Mouse (Mus musculus) neural tube, embryonic 15.5 days (tissue): ENCODE data around the gene Pth2. TPM values are rescaled to one million over a fixed set of nuclear protein-coding genes. Genes with fewer than 3 reads are reported as not detected.
"Not testable (repeated sequence)": the region's sequence is repeated elsewhere in the genome, so short reads cannot be mapped to it uniquely, and the experiment has no call there.

Experiments
- ATAC-seq: fragments of 200-750 bp; cut with Nextera tagmentation; 2 replicates; pipeline ENCODE4 v1.8.0; 2017; ENCODE audit warnings: mild to moderate bottlenecking, moderate TSS enrichment, moderate library complexity; ENCODE audit not compliant: low FRiP score
- H3K27ac ChIP-seq: fragments of 300-500 bp; sonication (generic); replicated peaks from 2 replicates; pipeline ENCODE4 v1.5.1; 2015; ENCODE audit warnings: mild to moderate bottlenecking, inconsistent platforms
- H3K27me3 ChIP-seq: fragments of 300-500 bp; sonication (generic); replicated peaks from 2 replicates; pipeline ENCODE4 v1.6.1; 2015; ENCODE audit warnings: inconsistent platforms
- H3K36me3 ChIP-seq: fragments of 300-500 bp; sonication (generic); 2 replicates; pipeline ENCODE4 v1.6.1; 2015; ENCODE audit warnings: inconsistent platforms
- H3K4me1 ChIP-seq: fragments of 300-500 bp; sonication (generic); 2 replicates; pipeline ENCODE4 v1.6.1; 2015; ENCODE audit warnings: inconsistent platforms
- H3K4me2 ChIP-seq: fragments of 300-500 bp; sonication (generic); 2 replicates; pipeline ENCODE4 v1.6.1; 2015; ENCODE audit warnings: inconsistent platforms, mild to moderate bottlenecking, moderate library complexity
- H3K4me3 ChIP-seq: fragments of 300-500 bp; sonication (generic); replicated peaks from 2 replicates; pipeline ENCODE4 v1.5.1; 2015; ENCODE audit warnings: mild to moderate bottlenecking, inconsistent platforms
- H3K9ac ChIP-seq: fragments of 300-500 bp; sonication (generic); replicated peaks from 2 replicates; pipeline ENCODE4 v1.6.1; 2015; ENCODE audit warnings: mild to moderate bottlenecking, inconsistent platforms
- H3K9me3 ChIP-seq: fragments of 300-500 bp; sonication (generic); replicated peaks from 2 replicates; pipeline ENCODE4 v1.6.1; 2016; ENCODE audit warnings: inconsistent platforms
- WGBS: fragments of 180-500 bp; shearing (Covaris S2); methylation state at CpG from one replicate; pipeline ENCODE4 v1.1.7; 2015; ENCODE audit warnings: mixed read lengths; 5-methylcytosine and 5-hydroxymethylcytosine counted together
- polyA plus RNA-seq: library from polyadenylated mRNA; unstranded; fragments of >200 nt; fragmentation: Nextera tagmentation; extraction: Ambion mirVana; gene quantifications from 2 replicates; pipeline ENCODE4 v1.2.1, GENCODE M21; 2015

The Pth2 gene
- polyA plus RNA-seq, 1 experiment from 2014 or later, result not detected

- WGBS, result 75% methylated on average over 9 of the region's 9 CpGs
- Histone ChIP-seq H3K4me1 (peaks cover 24% of the 10 kb centered on the region), H3K36me3 (peaks cover 27% of the 10 kb centered on the region), H3K27ac (no peak overlapping the region), H3K4me2 (peak overlapping the region; percentile 84; the same call in 1 of the 2 replicates), H3K4me3 (no peak overlapping the region), H3K9me3 (no peaks in the 10 kb centered on the region), H3K9ac (no peak overlapping the region), H3K27me3 (peaks cover 58% of the 10 kb centered on the region)
- ATAC-seq, result no peak
Measured at GRCm38 (mm10) chr7:45162996-45163615, 17.7 kb upstream of the Pth2 start.

DNA sequence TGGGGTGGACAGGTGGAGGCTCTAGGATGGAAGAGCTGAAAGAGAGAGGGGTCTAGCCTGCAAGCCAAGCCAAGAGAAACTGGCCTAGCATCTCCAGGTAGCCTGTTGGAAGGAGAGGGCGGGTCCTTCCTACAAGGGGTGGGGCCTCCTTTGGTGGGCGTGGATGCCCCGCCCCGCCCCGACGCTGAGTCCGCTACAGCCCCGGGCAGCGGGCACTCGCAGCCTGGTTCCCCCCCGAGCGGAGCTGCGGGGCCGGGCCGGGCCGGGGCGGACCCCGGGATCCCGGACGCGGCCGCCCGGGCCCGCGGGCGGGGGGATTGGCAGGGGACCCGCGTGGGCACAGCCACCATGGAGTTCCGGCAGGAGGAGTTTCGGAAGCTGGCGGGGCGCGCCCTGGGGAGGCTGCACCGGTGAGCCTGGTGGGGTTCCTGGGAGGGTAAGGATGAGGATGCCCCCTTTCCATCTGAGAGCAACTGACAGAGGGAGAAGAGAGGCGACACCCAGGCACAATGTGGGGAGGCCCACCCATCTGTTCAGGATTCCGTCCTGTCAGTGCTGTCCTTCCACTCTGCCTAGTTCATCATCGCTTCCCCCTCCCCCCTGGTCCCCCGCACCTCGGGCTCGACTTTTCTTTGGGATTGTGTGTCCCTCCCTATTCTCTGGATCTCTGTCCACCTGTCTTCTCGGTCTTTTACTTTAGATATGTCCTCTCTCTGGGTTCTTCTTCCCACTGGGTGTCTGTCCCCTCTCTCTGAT, 16.9 kb upstream of the Pth2 start, which contains the start of gene Slc17a7:
TSS of gene Slc17a7 (plus strand) at position 215 of the 756 bp plus-strand sequence.
- H3K27ac ChIP-seq, result no peak within 1 kb of the TSS
- WGBS, result under 1% methylated on average over 35 of the region's 41 CpGs
- peak within 1 kb of the TSS; percentile 42; the same call in 1 of the 2 replicates for H3K9ac ChIP-seq

DNA sequence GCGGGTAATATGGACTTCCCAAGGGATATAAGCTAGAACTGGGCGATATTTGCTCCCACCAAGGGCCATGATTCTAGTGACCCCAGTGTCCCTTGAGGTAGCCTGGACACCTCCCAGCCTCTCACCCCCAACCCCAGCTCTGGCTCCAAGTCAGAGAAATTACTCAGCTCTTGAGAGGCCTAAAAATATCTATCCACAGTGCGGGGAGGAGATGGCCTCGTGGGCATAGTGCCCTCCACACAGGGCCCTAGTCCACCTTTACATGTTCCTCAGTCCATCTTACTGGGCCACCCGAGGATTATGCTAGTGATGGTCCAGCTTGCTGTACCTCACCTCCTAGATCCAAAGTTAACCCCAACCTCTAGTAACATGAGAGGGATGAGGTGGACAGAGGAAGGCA, 16.0 kb upstream of the Pth2 start:
- H3K27ac ChIP-seq, result no peak overlapping the region
- H3K4me3 ChIP-seq, result no peak overlapping the region
- no peaks in the 10 kb centered on the region for H3K9me3 ChIP-seq
- WGBS, result 66% methylated on average over 5 of the region's 5 CpGs
- no peak overlapping the region for H3K9ac ChIP-seq
- peaks cover 10% of the 10 kb centered on the region; the same call in 1 of the 2 replicates for H3K36me3 ChIP-seq
- H3K4me2 ChIP-seq, result no peak overlapping the region
- ATAC-seq, result no peak
- H3K4me1 ChIP-seq, result peaks cover 33% of the 10 kb centered on the region
- H3K27me3 ChIP-seq, result peaks cover 75% of the 10 kb centered on the region

More for the DNA sequence above, 16.9 kb upstream of the Pth2 start, which contains the start of gene Slc17a7:
- Histone ChIP-seq H3K4me1 (peaks cover 32% of the 10 kb centered on the region), H3K27me3 (peaks cover 66% of the 10 kb centered on the region), H3K36me3 (peaks cover 19% of the 10 kb centered on the region), H3K9me3 (no peaks in the 10 kb centered on the region), H3K4me3 (peak within 1 kb of the TSS; percentile 35), H3K4me2 (peak within 1 kb of the TSS; percentile 84)
- ATAC-seq, result no peak

- WGBS, result 53% methylated on average over 11 of the region's 11 CpGs
- Histone ChIP-seq H3K4me1 (peaks cover 33% of the 10 kb centered on the region), H3K36me3 (0 out of 2 replicates have a peak, but pooled peaks cover 3% of the 10 kb centered on the region), H3K9ac (no peak overlapping the region), H3K4me2 (no peak overlapping the region), H3K4me3 (no peak overlapping the region), H3K27me3 (peaks cover 83% of the 10 kb centered on the region), H3K27ac (no peak overlapping the region), H3K9me3 (no peaks in the 10 kb centered on the region)
- no peak for ATAC-seq
Measured at GRCm38 (mm10) chr7:45165701-45166100, 15.1 kb upstream of the Pth2 start.

GRCm38 (mm10) chr7:45166950-45167401, 13.8 kb upstream of the Pth2 start:
- no peak for ATAC-seq
- H3K9me3 ChIP-seq, result no peaks in the 10 kb centered on the region
- no peak overlapping the region for H3K4me3 ChIP-seq
- H3K27ac ChIP-seq, result no peak overlapping the region
- no peak overlapping the region for H3K4me2 ChIP-seq
- peaks cover 95% of the 10 kb centered on the region for H3K27me3 ChIP-seq
- peaks cover 30% of the 10 kb centered on the region for H3K4me1 ChIP-seq
- no peaks in the 10 kb centered on the region for H3K36me3 ChIP-seq
- H3K9ac ChIP-seq, result no peak overlapping the region
- 30% methylated on average over 10 of the region's 10 CpGs for WGBS

DNA sequence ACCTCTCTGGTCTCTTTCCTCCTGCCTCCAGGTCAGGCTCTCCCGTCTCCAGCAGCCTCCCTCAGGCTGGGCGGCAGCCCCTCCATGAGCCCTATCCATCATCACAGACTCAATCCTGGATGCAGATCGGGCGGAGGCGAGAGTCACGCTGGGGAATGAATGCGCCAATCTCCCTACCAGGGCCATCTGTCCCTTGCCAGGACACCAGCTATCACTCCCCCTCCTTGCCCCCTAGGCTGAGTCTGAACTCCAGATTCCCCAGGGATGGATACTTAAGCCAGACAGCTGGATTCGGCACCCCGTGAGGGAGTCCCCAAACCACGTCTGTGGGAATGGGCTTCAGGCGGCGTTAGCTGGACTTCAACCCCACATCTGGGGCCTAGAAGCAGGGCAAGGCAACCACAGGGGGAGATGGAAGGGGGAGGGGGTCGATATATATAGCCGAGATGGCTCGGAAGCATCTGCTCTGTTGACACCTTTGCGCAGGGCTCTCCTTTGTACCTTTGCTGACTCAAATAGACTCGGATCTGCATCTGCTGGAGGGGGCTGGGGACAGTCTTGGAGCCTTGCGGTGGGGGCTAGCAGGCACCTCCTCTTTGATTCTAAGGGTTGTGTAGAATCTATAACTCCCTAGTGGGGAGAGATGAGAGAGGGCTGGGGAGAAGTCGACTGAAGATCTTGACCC, 12.9 kb upstream of the Pth2 start:
- WGBS, result 4% methylated on average over 19 of the region's 19 CpGs
- Histone ChIP-seq H3K9me3 (no peaks in the 10 kb centered on the region), H3K27ac (no peak overlapping the region), H3K9ac (no peak overlapping the region), H3K4me1 (peaks cover 22% of the 10 kb centered on the region), H3K4me3 (no peak overlapping the region), H3K4me2 (no peak overlapping the region), H3K27me3 (peaks cover 94% of the 10 kb centered on the region), H3K36me3 (no peaks in the 10 kb centered on the region)
- ATAC-seq, result no peak

- peak overlapping the region; percentile 17; the same call in 1 of the 2 replicates for H3K4me3 ChIP-seq
- H3K36me3 ChIP-seq, result no peaks in the 10 kb centered on the region
- no peak overlapping the region for H3K9ac ChIP-seq
- H3K27me3 ChIP-seq, result peaks cover 88% of the 10 kb centered on the region
- peaks cover 20% of the 10 kb centered on the region for H3K4me1 ChIP-seq
- no peaks in the 10 kb centered on the region for H3K9me3 ChIP-seq
- WGBS, result 7% methylated on average over 24 of the region's 24 CpGs
- no peak overlapping the region for H3K27ac ChIP-seq
- peak overlapping the region; percentile 40 for H3K4me2 ChIP-seq
- no peak for ATAC-seq
Measured at GRCm38 (mm10) chr7:45168656-45169055, 12.1 kb upstream of the Pth2 start.

GRCm38 (mm10) chr7:45169495-45169894, 11.3 kb upstream of the Pth2 start:
- ATAC-seq, result no peak
- 92% methylated on average over 3 of the region's 3 CpGs for WGBS
- Histone ChIP-seq H3K9ac (no peak overlapping the region), H3K27ac (no peak overlapping the region), H3K27me3 (peaks cover 87% of the 10 kb centered on the region), H3K4me1 (peaks cover 15% of the 10 kb centered on the region), H3K36me3 (no peaks in the 10 kb centered on the region), H3K4me3 (no peak overlapping the region), H3K9me3 (no peaks in the 10 kb centered on the region), H3K4me2 (no peak overlapping the region)

DNA sequence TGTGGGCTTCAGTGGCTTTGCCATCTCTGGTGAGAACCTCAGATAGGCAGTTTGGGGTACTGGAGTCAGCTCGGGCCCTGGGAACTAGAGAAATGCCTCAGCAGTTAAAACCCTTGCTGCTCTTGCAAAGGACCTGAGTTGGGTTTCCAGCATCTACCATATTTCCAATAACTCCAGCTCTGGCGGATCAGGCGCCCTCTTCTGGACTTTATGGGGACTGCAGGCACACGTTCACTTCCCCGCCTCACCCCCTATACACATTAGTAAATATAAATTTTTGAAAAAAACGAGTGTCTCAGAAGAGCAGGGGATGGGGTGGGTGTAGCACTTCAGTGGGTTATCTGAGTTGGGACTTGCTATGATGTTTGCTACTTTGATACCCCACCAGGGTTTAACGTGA, 7.8 kb upstream of the Pth2 start:
- H3K4me3 ChIP-seq, result no peak overlapping the region
- peaks cover 87% of the 10 kb centered on the region for H3K27me3 ChIP-seq

DNA sequence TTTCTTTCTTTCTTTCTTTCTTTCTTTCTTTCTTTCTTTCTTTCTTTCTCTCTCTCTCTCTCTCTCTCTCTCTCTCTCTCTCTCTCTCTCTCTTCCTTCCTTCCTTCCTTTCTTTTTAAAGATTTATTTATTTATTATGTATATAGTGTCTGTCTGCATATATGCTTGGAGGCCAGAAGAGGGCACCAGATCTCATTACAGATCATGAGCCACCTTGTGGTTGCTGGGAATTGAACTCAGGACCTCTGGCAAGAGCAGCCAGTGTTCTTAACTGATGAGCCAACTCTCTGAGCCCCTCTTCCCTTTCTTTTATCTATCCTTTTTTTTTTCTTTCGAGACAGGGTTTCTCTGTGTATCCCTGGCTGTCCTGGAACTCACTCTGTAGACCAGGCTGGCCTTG, 7.0 kb upstream of the Pth2 start:
- peaks cover 16% of the 10 kb centered on the region for H3K4me1 ChIP-seq
- H3K9me3 ChIP-seq, H3K4me2 ChIP-seq, ATAC-seq, H3K36me3 ChIP-seq, H3K27ac ChIP-seq, H3K9ac ChIP-seq, H3K4me3 ChIP-seq: not testable (repeated sequence)
- 70% methylated on average over 1 of the region's 1 CpGs for WGBS
- peaks cover 87% of the 10 kb centered on the region for H3K27me3 ChIP-seq

More for the DNA sequence above, 7.8 kb upstream of the Pth2 start:
- H3K9me3 ChIP-seq, result no peaks in the 10 kb centered on the region
- H3K9ac ChIP-seq, result no peak overlapping the region
- H3K27ac ChIP-seq, result no peak overlapping the region
- WGBS, result 60% methylated on average over 7 of the region's 7 CpGs
- H3K36me3 ChIP-seq, result no peaks in the 10 kb centered on the region
- peaks cover 24% of the 10 kb centered on the region for H3K4me1 ChIP-seq
- ATAC-seq, result no peak
- no peak overlapping the region for H3K4me2 ChIP-seq

DNA sequence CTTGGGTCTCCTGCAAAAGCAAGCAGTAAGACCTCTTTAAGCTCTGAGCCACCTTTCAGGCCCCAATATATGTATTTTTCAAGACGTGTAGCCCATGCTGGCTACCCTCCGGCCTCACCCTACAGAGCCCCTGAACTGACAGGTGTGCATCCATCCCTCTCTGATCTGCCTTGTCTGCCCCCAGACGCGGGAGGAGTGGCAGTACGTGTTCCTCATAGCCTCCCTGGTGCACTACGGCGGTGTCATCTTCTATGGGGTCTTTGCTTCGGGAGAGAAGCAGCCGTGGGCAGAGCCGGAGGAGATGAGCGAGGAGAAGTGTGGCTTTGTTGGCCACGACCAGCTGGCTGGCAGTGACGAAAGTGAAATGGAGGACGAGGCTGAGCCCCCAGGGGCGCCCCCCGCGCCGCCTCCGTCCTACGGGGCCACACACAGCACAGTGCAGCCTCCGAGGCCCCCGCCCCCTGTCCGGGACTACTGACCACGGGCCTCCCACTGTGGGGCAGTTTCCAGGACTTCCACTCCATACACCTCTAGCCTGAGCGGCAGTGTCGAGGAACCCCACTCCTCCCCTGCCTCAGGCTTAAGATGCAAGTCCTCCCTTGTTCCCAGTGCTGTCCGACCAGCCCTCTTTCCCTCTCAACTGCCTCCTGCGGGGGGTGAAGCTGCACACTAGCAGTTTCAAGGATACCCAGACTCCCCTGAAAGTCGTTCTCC, 6.1 kb upstream of the Pth2 start:
- Histone ChIP-seq H3K4me3 (peak overlapping the region; percentile 14; the same call in 1 of the 2 replicates), H3K4me2 (peak overlapping the region; percentile 39), H3K9me3 (no peaks in the 10 kb centered on the region), H3K27ac (no peak overlapping the region), H3K9ac (no peak overlapping the region), H3K4me1 (peaks cover 14% of the 10 kb centered on the region), H3K36me3 (no peaks in the 10 kb centered on the region), H3K27me3 (peaks cover 87% of the 10 kb centered on the region)
- 3% methylated on average over 29 of the region's 29 CpGs for WGBS
- no peak for ATAC-seq
